Mouse (Mus musculus) cerebellum, postnatal 25 days (tissue): ENCODE data around the gene Hnrnpr.
A peak's percentile ranks its signal among the peaks of the same experiment; 100 is the strongest.

Experiments used
- DNase-seq, 2 experiments: peaks; one replicate each; pipeline ENCODE4 v3.0.0; 2021; ENCODE audit warnings: mixed read lengths in 2 of 2

Hnrnpr gene

DNA sequence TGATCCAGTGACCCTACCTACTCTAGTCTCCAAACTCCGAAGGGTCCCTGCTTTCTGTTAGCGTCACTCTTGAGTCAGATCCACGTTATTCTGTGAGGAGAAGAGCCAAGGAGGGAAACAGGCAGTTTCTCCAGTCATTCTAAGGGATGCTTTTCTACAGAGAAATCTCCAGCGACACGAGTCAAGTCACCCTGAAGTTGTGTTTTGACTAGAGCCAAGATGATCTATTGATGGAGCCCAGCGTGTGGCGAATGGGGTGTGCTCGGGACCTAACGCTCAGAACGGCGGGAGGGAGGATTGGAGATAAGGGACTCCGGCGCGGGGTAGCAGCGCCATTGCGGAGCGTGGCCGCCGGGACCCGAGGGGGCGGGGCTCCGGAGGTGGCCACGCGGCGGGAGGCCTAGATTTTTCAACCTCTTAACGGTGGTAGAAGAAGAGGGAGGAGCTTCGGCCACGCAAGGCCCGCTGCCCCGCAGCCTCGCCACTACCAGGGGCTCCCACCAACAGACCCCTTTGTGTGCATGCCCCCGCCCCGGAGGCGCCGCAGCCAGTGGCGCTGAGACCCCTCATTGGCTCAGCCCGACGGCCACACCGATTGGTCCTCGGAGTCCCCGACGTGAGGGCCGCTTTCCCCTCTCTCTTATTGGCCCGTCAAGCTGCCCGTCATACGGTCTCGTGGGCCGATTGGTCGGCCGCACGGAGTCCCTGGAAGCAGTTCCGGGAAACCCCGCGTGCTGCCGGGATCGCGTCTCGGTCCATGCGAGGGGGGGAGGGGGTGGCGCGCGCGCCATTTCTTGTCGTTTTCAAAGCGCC lies at the start of gene Hnrnpr:
Gene Hnrnpr, plus strand, starts transcription at position 714 of the 813 bp plus-strand sequence.
- peak; percentile 100 for DNase-seq

- DNase-seq: no peak
Measured at GRCm38 (mm10) chr4:136261912-136262311, 48.8 kb upstream of the Hnrnpr start.

- DNase-seq: no peak
Measured at GRCm38 (mm10) chr4:136263555-136263954, 47.2 kb upstream of the Hnrnpr start.

DNA sequence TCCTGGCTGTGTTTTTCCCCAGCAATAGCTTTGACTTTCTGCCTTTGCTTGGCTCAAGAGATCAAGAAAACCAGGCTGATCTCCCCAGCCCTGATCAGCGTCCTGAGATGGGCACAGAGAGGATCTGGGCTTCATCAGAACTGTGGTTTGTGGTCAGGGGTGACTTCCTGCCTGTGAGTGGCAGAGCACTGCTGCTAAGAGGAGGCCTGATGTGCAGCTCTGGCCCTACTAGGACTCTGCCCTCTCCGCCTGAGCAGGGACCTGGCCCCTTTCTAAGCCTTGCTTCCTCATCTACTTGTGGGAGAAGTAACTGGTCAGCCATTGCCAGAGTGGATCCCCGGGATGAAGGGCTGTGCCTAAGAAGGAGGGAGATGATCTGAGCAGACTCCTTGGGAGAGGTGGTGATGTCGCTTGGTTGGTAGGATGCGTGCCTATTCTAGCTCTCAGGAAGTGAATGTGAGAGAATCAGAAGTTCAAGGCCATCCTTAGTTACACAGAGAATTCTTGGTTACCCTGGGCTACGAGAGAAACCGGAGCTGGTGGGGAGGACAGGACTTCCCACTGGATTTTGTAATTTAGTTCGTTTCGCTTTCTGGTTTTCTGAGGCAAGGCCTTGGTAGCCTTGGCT lies 43.9 kb upstream of the Hnrnpr start:
- no peak for DNase-seq

GRCm38 (mm10) chr4:136268912-136269311 lies 41.8 kb upstream of the Hnrnpr start:
- DNase-seq: no peak

DNA sequence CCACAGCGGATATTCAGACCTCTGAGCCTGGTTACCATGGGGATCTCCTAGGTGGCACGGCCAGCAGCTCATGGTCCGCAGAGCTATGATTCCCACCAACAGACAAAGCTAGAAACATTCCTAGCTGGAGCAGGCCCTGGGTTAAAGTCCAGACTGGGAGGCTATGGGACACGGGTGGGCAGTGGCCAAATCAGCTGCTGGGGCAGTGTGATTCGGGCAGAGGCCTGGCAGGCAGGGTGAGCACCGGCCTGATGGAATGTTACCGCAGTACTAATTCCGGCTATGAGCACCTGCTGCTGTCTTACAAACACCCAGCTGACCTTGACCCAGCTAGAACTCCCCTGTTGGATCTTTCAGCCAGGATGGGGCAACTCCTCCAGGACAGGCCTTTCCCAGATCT lies 40.1 kb upstream of the Hnrnpr start:
- no peak for DNase-seq

DNA sequence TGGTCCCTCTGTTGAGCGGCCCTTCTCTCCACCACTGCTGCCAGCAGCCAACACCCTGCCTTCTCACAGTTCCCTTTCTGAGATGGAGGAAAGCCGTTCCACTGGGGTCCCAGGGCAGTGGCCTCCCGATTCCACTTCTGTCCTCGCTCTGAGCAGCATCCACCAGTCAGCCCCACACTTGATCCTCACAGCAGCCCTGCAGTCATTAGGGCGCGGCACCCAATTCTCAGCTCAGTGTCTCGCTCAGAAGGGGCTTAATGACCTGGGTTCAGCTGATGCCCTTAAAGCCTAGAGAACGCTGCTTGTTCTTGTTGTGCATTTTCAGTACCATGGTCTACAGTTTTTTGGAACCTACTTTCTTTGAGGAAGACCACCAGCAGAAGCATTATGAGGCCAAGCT lies 29.6 kb upstream of the Hnrnpr start:
- no peak for DNase-seq

DNA sequence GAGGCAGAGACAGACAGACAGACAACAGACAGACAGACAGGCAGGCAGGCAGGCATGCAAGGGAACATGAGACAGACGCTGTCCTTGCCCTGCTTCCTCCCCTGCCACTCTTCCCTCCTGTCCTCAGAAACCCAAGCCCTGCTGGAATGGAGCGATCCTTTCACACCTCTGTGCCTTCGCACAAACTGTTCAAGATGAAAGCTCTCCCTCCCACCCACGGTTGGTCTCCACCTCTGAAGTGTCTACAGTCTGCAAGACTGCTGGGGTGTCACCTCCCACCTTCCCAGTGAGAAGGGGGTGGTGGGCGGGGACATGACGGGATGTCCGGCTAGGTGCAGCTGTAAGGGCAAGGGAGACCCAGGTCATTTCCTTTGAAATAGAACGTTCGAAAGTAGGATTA lies 29.1 kb upstream of the Hnrnpr start:
- no peak for DNase-seq

GRCm38 (mm10) chr4:136282621-136283480 lies 27.9 kb upstream of the Hnrnpr start:
- DNase-seq: no peak

DNA sequence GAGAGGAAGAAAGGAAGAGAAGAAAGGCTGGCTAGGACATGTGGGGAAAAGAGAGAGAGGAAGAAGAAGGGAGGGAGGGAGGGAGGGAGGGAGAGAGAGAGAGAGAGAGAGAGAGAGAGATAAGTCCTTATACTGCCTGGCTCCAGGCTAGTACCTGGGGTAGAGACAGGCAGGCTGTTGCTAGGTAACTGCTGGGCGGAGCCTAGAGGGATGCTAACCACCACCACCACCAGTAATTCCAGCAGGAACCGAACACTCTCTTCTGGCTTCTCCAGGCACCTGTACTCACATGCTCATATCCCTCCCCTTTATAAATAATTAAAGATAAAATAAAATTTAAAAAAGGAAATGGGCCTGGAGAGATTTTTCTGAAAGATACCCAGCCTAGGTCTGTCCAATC lies 27.0 kb upstream of the Hnrnpr start:
- peak in 1 of 2 experiments; percentile 56 for DNase-seq

DNA sequence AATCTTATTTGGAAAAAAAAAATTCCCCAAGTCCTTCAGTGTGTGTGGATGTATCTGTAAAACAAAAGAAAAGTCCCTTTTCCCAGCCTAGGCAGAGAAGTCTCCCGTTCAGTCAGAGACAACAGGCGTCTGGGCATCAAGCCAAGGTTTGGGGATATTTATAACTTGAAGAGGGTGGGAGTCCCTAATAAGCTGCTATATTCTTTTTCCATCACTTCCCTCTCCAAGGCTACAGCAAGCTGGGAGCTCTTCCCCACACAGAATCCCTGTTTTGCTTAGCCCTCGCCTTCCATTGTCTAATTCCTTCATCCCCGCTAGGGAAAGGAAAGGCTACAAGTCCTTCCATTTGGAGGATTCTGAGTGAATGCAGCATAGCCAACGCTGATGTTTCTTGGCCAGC lies 26.3 kb upstream of the Hnrnpr start, which contains the start of gene Zfp46:
Gene Zfp46, plus strand, starts transcription at position 229 of the 400 bp plus-strand sequence.
- peak; percentile 73 to 88 for DNase-seq

DNA sequence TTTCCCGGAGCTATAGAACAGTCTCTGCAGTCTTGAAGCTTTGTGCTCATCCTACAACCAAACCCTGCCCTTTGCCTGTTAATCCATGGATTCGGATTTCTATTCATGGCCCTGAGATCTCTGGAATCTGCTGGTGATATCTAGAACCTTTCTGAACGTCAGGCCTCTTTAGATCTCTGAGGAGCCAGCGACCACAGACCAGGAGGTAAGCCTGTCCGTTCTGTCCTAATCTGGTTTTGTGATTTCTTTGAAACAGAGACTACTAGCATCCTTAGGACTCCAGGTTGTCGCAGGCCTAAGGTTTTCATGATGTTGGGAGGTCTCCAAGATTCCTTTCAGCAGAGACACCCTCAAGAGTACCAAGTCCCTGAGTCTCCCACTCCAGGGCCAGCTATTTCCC lies 25.9 kb upstream of the Hnrnpr start:
- peak; percentile 38 to 65 for DNase-seq

- peak; percentile 91 to 94 for DNase-seq
Measured at GRCm38 (mm10) chr4:136285348-136285810, 25.4 kb upstream of the Hnrnpr start.

GRCm38 (mm10) chr4:136285811-136286371 lies 24.9 kb upstream of the Hnrnpr start:
- peak; percentile 95 to 97 for DNase-seq

GRCm38 (mm10) chr4:136289918-136290780 lies 20.6 kb upstream of the Hnrnpr start:
- no peak for DNase-seq

GRCm38 (mm10) chr4:136290781-136291595 lies 19.8 kb upstream of the Hnrnpr start:
- no peak for DNase-seq

DNA sequence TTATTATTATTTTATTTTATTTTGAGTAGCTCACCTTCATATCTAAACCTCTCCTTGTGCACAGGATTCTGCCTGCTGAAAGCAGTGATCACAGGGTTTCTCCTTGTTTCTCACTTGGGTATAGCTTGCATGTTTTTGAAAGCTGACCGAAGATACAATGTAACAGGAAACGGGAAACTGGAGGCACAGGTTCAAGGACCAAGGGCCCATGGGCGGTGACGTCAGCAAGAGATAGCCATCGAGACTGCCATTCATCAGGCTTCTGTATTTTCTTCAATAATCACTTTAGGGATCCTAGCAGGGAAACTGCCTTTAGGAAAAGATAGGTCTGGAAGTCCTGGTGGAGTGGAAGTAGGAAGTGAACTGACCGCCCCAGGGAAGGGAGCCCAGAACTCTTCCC lies 19.1 kb upstream of the Hnrnpr start:
- no peak for DNase-seq

GRCm38 (mm10) chr4:136295941-136296340 lies 14.8 kb upstream of the Hnrnpr start:
- no peak for DNase-seq

GRCm38 (mm10) chr4:136302462-136302861 lies 8.3 kb upstream of the Hnrnpr start:
- no peak for DNase-seq

- no peak for DNase-seq
Measured at GRCm38 (mm10) chr4:136304181-136304580, 6.6 kb upstream of the Hnrnpr start.

DNA sequence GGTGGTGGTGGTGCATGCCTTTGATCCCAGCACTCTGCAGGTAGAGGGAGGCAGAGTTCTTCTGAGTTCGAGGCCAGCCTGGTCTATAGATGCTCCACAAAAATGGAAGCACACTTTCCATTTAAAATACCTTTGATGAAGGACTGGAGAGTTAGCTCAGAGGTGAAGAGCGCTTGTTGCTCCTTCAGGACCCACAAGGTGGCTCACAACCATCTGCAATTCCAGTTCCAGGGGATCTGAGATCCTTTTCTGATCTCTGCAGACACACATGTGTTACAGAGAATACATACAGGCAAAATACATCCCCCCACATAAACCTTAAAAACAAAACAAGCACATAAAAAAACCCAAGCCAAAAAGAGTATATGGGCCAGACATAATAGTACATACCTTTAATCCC lies 2.4 kb upstream of the Hnrnpr start:
- no peak for DNase-seq
